ENCODE assay signal across 44 mouse cellular contexts in genomic region chr17:25340003-25340402, GRCm38 (mm10). TPM values are rescaled to one million over a fixed set of nuclear protein-coding genes. Genes with fewer than 3 reads are reported as not detected.
"Had no signal": no experiment of that assay in that cellular context is flagged by ENCODE, and none has a peak within 500 bp of the region (broad histone marks: within the 10 kb centered on the region; RNA-seq: fewer than 3 reads in every experiment).

No protein-coding gene starts in this region.

- H3K9me3 ChIP-seq: heart, embryonic 10.5 days; heart, embryonic 13.5 days; heart, embryonic 15.5 days; hindbrain, embryonic 10.5 days; hindbrain, embryonic 12.5 days; hindbrain, embryonic 13.5 days; hindbrain, embryonic 15.5 days; intestine, embryonic 15.5 days; kidney, embryonic 15.5 days had no signal

- H3K27ac ChIP-seq: heart, adult 2 months; heart, embryonic 10.5 days; heart, embryonic 13.5 days; heart, embryonic 15.5 days; hindbrain, embryonic 10.5 days; hindbrain, embryonic 12.5 days; hindbrain, embryonic 13.5 days; hindbrain, embryonic 14.5 days; hindbrain, embryonic 15.5 days; hindbrain, postnatal 0 days; intestine, embryonic 15.5 days; kidney, embryonic 15.5 days; kidney, postnatal 0 days; layer of hippocampus, adult 2 months had no signal

- H3K27me3 ChIP-seq: heart, embryonic 15.5 days; hindbrain, embryonic 15.5 days; intestine, embryonic 15.5 days had no signal

- ATAC-seq: hindbrain, embryonic 16.5 days; hindbrain, postnatal 0 days; inflammation-experienced regulatory T-cells, adult 6 months; intestine, embryonic 15.5 days; intestine, embryonic 16.5 days; intestine, postnatal 0 days had no signal

- H3K4me3 ChIP-seq: heart, adult 2 months; heart, embryonic 10.5 days; heart, embryonic 12.5 days; heart, embryonic 13.5 days; heart, embryonic 15.5 days; hindbrain, embryonic 10.5 days; hindbrain, embryonic 12.5 days; hindbrain, embryonic 13.5 days; hindbrain, embryonic 15.5 days; intestine, embryonic 15.5 days; kidney, embryonic 15.5 days; layer of hippocampus, adult 2 months had no signal

- H3K4me2 ChIP-seq: heart, embryonic 11.5 days; heart, embryonic 12.5 days; heart, embryonic 13.5 days; heart, embryonic 15.5 days; hindbrain, embryonic 12.5 days; hindbrain, embryonic 13.5 days; hindbrain, embryonic 14.5 days; hindbrain, embryonic 15.5 days; intestine, embryonic 15.5 days; kidney, embryonic 15.5 days had no signal

- H3K36me3 ChIP-seq: heart, embryonic 10.5 days; heart, embryonic 12.5 days; heart, embryonic 13.5 days; heart, embryonic 15.5 days; hindbrain, embryonic 10.5 days; hindbrain, embryonic 12.5 days; hindbrain, embryonic 13.5 days; hindbrain, embryonic 15.5 days; intestine, embryonic 15.5 days; kidney, embryonic 15.5 days had no signal

- H3K9ac ChIP-seq: heart, embryonic 12.5 days; heart, embryonic 13.5 days; heart, embryonic 15.5 days; hindbrain, embryonic 12.5 days; hindbrain, embryonic 13.5 days; hindbrain, embryonic 14.5 days; hindbrain, embryonic 15.5 days; intestine, embryonic 15.5 days; kidney, embryonic 15.5 days had no signal

- DNase-seq: heart, adult 18-20 months; heart, adult 2 months; heart, postnatal 10 days; heart, postnatal 14 days; heart, postnatal 36 days; heart, postnatal 4 days; kidney, adult 11 months; kidney, adult 18-20 months; kidney, adult 2 months; kidney, adult 8-10 months; kidney, adult 9 months; kidney, postnatal 10 days; kidney, postnatal 14 days; kidney, postnatal 25 days; kidney, postnatal 36 days; kidney, postnatal 4 days; layer of hippocampus, adult 9-11 months had no signal

- H3K4me1 ChIP-seq: heart, embryonic 13.5 days; heart, embryonic 15.5 days; hindbrain, embryonic 10.5 days; hindbrain, embryonic 12.5 days; hindbrain, embryonic 13.5 days; hindbrain, embryonic 15.5 days; intestine, embryonic 15.5 days; kidney, embryonic 15.5 days had no signal

RNA-seq across cellular contexts. Expression of gene Tpsab1, which starts 5.4 kb away (rescaled TPM):
- polyA plus RNA-seq: heart, embryonic 10.5 days; heart, embryonic 11.5 days; heart, embryonic 12.5 days; heart, embryonic 13.5 days; hindbrain, embryonic 10.5 days; hindbrain, embryonic 11.5 days; hindbrain, embryonic 12.5 days; hindbrain, embryonic 14.5 days; hindbrain, embryonic 15.5 days; hindbrain, embryonic 16.5 days; hindbrain, postnatal 0 days; inflammation-experienced regulatory T-cells, adult 6 months; intestine, embryonic 14.5 days; intestine, embryonic 15.5 days; kidney, adult 2 months; large intestine, adult 2 months had no signal

RNA-seq across cellular contexts. Expression of gene Prss29, which starts 21.5 kb away (rescaled TPM):
- polyA plus RNA-seq: heart, adult 2 months; heart, embryonic 10.5 days; heart, embryonic 11.5 days; heart, embryonic 12.5 days; heart, embryonic 13.5 days; heart, embryonic 14.5 days; heart, embryonic 15.5 days; heart, embryonic 16.5 days; heart, postnatal 0 days; hindbrain, embryonic 10.5 days; hindbrain, embryonic 11.5 days; hindbrain, embryonic 12.5 days; hindbrain, embryonic 13.5 days; hindbrain, embryonic 14.5 days; hindbrain, embryonic 15.5 days; hindbrain, embryonic 16.5 days; hindbrain, postnatal 0 days; inflammation-experienced regulatory T-cells, adult 6 months; intestine, embryonic 14.5 days; intestine, embryonic 15.5 days; intestine, embryonic 16.5 days; intestine, postnatal 0 days; kidney, adult 2 months; kidney, embryonic 14.5 days; kidney, embryonic 15.5 days; kidney, embryonic 16.5 days; kidney, postnatal 0 days; large intestine, adult 2 months had no signal

RNA-seq across cellular contexts. Expression of gene Tpsb2, which starts 26.1 kb away (rescaled TPM):
- polyA plus RNA-seq: heart, embryonic 10.5 days; heart, embryonic 11.5 days; heart, embryonic 12.5 days; heart, embryonic 13.5 days; hindbrain, embryonic 10.5 days; hindbrain, embryonic 11.5 days; hindbrain, embryonic 12.5 days; inflammation-experienced regulatory T-cells, adult 6 months had no signal

RNA-seq across cellular contexts. Expression of gene Tpsg1, which starts 29.1 kb away (rescaled TPM):
- polyA plus RNA-seq: heart, embryonic 12.5 days; hindbrain, embryonic 12.5 days; inflammation-experienced regulatory T-cells, adult 6 months; kidney, adult 2 months; kidney, embryonic 14.5 days had no signal

RNA-seq across cellular contexts. Expression of gene Prss28, which starts 31.6 kb away (rescaled TPM):
- polyA plus RNA-seq: heart, adult 2 months; heart, embryonic 10.5 days; heart, embryonic 11.5 days; heart, embryonic 12.5 days; heart, embryonic 13.5 days; heart, embryonic 14.5 days; heart, embryonic 15.5 days; heart, embryonic 16.5 days; heart, postnatal 0 days; hindbrain, embryonic 10.5 days; hindbrain, embryonic 11.5 days; hindbrain, embryonic 12.5 days; hindbrain, embryonic 13.5 days; hindbrain, embryonic 14.5 days; hindbrain, embryonic 15.5 days; hindbrain, embryonic 16.5 days; hindbrain, postnatal 0 days; inflammation-experienced regulatory T-cells, adult 6 months; intestine, embryonic 14.5 days; intestine, embryonic 15.5 days; intestine, embryonic 16.5 days; intestine, postnatal 0 days; kidney, adult 2 months; kidney, embryonic 14.5 days; kidney, embryonic 15.5 days; kidney, embryonic 16.5 days; kidney, postnatal 0 days; large intestine, adult 2 months had no signal
